Mouse (Mus musculus) heart, adult 2 months (tissue): ENCODE data around the gene Kif3a. TPM values are rescaled to one million over a fixed set of nuclear protein-coding genes. Genes with fewer than 3 reads are reported as not detected.

Experiments
- DNase-seq, 2 experiments: peaks; one replicate each; pipeline ENCODE4 v3.0.0; 2021
- H3K27ac ChIP-seq: fragments of 200-600 bp; 2 replicates; pipeline ENCODE4 v1.8.1; 2022
- H3K27me3 ChIP-seq: fragments of 200-500 bp; 2 replicates; pipeline ENCODE4 v1.6.1; 2012; ENCODE audit warnings: mild to moderate bottlenecking, low read length, inconsistent platforms, mixed read lengths; ENCODE audit not compliant: control insufficient read depth, insufficient read depth
- H3K36me3 ChIP-seq: fragments of 200-500 bp; 2 replicates; pipeline ENCODE4 v1.6.1; 2012; ENCODE audit warnings: low read length, inconsistent platforms; ENCODE audit not compliant: control insufficient read depth, insufficient read depth
- H3K4me1 ChIP-seq: fragments of 200-500 bp; 2 replicates; pipeline ENCODE4 v1.6.1; 2011; ENCODE audit warnings: low read length; ENCODE audit not compliant: control insufficient read depth, insufficient read depth
- H3K4me3 ChIP-seq: fragments of 200-600 bp; 2 replicates; pipeline ENCODE4 v1.8.1; 2022
- H3K79me2 ChIP-seq: fragments of 200-500 bp; replicated peaks from 2 replicates; pipeline ENCODE4 v1.6.1; 2012; ENCODE audit warnings: mild to moderate bottlenecking, inconsistent platforms, low read length, moderate library complexity, mixed read lengths; ENCODE audit not compliant: control insufficient read depth, insufficient read depth
- H3K9ac ChIP-seq: fragments of 200-500 bp; 2 replicates; pipeline ENCODE4 v1.6.1; 2012; ENCODE audit warnings: low read depth, mild to moderate bottlenecking, control low read depth, inconsistent platforms, low read length, mixed read lengths
- CTCF ChIP-seq: fragments of 200-600 bp; IDR thresholded peaks from 2 replicates; pipeline ENCODE4 v1.8.1; 2022; ENCODE audit warnings: antibody characterized with exemption, mild to moderate bottlenecking, moderate library complexity
- EP300 ChIP-seq: fragments of 200-500 bp; IDR thresholded peaks from 2 replicates; pipeline ENCODE4 v1.6.1; 2011; ENCODE audit warnings: low read depth, low read length, control low read depth; ENCODE audit not compliant: insufficient read depth
- POLR2A ChIP-seq: fragments of 200-500 bp; IDR thresholded peaks from 2 replicates; pipeline ENCODE4 v1.6.1; 2011; ENCODE audit warnings: mild to moderate bottlenecking, low read depth, low read length, control low read depth; ENCODE audit not compliant: insufficient read depth
- WGBS: fragments of 180-500 bp; shearing (Covaris S2); methylation state at CpG from one replicate; pipeline ENCODE4 v1.1.7; 2018; 5-methylcytosine and 5-hydroxymethylcytosine counted together
- intact Hi-C: fragments of 180-260 bp; cut with DNase I; formaldehyde crosslinking; loops from one replicate; pipeline ENCODE4 v1.15.1; 2025
- polyA plus RNA-seq: library from polyadenylated mRNA; depleted of rRNA; stranded (reverse); fragments of >200 nt; gene quantifications from 2 replicates; pipeline ENCODE4 v1.2.3, GENCODE M21; 2012
- total RNA-seq, 2 experiments: library from RNA; stranded (reverse); gene quantifications; 2 replicates each; pipeline ENCODE4 v1.2.3; 2021

Gene Kif3a
- total and polyA plus RNA-seq, 3 experiments: 4.9 to 8.2 (median 7.9) TPM

DNA sequence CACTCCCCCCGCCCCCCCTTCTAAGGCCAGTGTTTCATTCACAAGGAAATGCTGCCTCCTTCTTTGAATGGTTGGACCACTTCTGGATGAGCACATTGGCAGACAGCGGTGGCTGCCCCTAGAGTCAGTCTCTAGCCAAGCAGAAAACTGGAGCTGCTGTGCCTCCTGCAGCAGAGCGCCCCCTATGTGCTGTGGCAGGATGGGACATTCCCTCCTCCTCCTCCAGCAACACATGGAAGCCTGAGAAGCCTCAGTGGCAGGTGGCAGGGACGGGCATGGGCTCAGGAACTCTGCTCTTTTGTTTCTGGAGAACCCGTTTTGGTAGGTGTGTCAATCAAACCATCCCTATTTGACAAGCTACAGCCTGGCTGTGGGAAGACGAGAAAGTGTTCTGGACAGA lies 42.3 kb upstream of the Kif3a start:
- H3K4me1 ChIP-seq: peaks cover 40% of the 10 kb centered on the region
- H3K4me3 ChIP-seq: no peak overlapping the region
- intact Hi-C loops: loop anchor here (5.0 kb wide), 2 partner anchors 42 to 53 kb away; partner anchors contain the start of genes Gm9837 and Kif3a
- no peak for TF ChIP-seq EP300
- TF ChIP-seq CTCF: peak; percentile 59
- no peaks in the 10 kb centered on the region; the same call in 1 of the 2 replicates for H3K79me2 ChIP-seq
- H3K27ac ChIP-seq: peak overlapping the region; percentile 53
- no peaks in the 10 kb centered on the region for H3K27me3 ChIP-seq
- no peak overlapping the region for H3K9ac ChIP-seq
- H3K36me3 ChIP-seq: no peaks in the 10 kb centered on the region
- no peak for DNase-seq
- WGBS: 68% methylated on average over 6 of the region's 6 CpGs

DNA sequence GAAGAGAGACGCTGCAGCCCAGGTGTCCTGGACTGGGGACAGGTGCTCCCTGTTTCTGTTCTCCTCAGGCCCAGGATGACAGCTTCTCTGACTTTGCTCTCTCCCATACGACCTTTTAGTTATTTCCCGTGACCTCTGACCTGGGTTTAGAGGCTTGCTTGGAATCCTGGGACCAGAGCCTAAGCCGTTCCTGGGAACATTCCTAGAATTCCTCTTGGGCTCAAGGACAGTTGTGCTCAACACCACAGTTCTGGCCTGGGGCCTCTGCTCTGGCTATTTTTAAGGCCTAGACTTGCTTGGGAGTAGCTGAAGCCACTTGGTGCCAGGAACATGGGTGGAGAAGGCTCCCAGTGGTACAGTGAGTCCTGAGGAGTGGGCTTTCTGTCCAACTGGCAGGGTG lies 41.7 kb upstream of the Kif3a start:
- no peaks in the 10 kb centered on the region for H3K36me3 ChIP-seq
- DNase-seq: peak in 1 of 2 experiments; percentile 69
- TF ChIP-seq EP300 (0 out of 2 replicates have a peak, but pooled peaks have one; percentile 15), CTCF (no peak), POLR2A (no peak)
- H3K27me3 ChIP-seq: no peaks in the 10 kb centered on the region
- no peaks in the 10 kb centered on the region; the same call in 1 of the 2 replicates for H3K79me2 ChIP-seq
- H3K4me1 ChIP-seq: peaks cover 40% of the 10 kb centered on the region
- no peak overlapping the region for H3K9ac ChIP-seq
- WGBS: 43% methylated on average over 4 of the region's 4 CpGs
- no peak overlapping the region for H3K4me3 ChIP-seq
- H3K27ac ChIP-seq: peak overlapping the region; percentile 53
- intact Hi-C loops: loop anchor here (5.0 kb wide), 1 partner anchor 53 kb away; the partner anchor contains the start of gene Gm9837

- TF ChIP-seq POLR2A: no peak
- TF ChIP-seq CTCF: no peak
- no peak for TF ChIP-seq EP300
- H3K79me2 ChIP-seq: peaks cover 2% of the 10 kb centered on the region; the same call in 1 of the 2 replicates
- DNase-seq: no peak
- no peaks in the 10 kb centered on the region for H3K27me3 ChIP-seq
- no peak overlapping the region for H3K9ac ChIP-seq
- no peaks in the 10 kb centered on the region for H3K36me3 ChIP-seq
- intact Hi-C loops: loop anchor here (5.0 kb wide), 1 partner anchor 56 kb away; the partner anchor contains the start of gene Gm9837
- H3K4me3 ChIP-seq: no peak overlapping the region
- 47% methylated on average over 9 of the region's 9 CpGs for WGBS
- H3K4me1 ChIP-seq: peaks cover 29% of the 10 kb centered on the region
- H3K27ac ChIP-seq: peak overlapping the region; percentile 33
Observed at GRCm38 (mm10) chr11:53528397-53529252, 38.6 kb upstream of the Kif3a start.

DNA sequence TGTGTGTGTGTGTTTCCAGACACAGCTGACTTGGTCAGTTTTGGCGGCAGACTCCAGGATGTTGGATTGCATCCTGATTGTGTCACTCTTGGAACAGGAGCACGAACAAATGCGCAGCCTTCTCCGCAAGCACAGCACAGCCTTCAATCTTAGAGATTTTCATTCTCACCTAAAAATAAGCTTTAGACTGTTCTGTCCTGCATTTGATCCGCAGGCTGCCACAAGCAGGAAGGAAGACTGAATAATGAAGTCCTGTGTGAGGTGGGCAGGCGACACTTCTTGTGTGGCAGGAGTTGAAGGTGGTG lies 38.0 kb upstream of the Kif3a start:
- peak overlapping the region; percentile 55 for H3K27ac ChIP-seq
- H3K4me1 ChIP-seq: peaks cover 29% of the 10 kb centered on the region
- no peak for TF ChIP-seq POLR2A
- no peak for TF ChIP-seq CTCF
- TF ChIP-seq EP300: no peak
- 10% methylated on average over 6 of the region's 6 CpGs for WGBS
- H3K27me3 ChIP-seq: no peaks in the 10 kb centered on the region
- H3K4me3 ChIP-seq: no peak overlapping the region
- H3K36me3 ChIP-seq: no peaks in the 10 kb centered on the region
- H3K9ac ChIP-seq: peak overlapping the region; percentile 24
- peak; percentile 75 to 81 for DNase-seq
- intact Hi-C loops: loop anchor here (5.0 kb wide), 1 partner anchor 57 kb away; the partner anchor contains the start of gene Gm9837
- H3K79me2 ChIP-seq: peaks cover 2% of the 10 kb centered on the region; the same call in 1 of the 2 replicates

- peaks cover 24% of the 10 kb centered on the region for H3K4me1 ChIP-seq
- H3K79me2 ChIP-seq: peaks cover 2% of the 10 kb centered on the region; the same call in 1 of the 2 replicates
- no peak overlapping the region for H3K27ac ChIP-seq
- TF ChIP-seq CTCF: no peak
- TF ChIP-seq EP300: no peak
- no peak for TF ChIP-seq POLR2A
- H3K36me3 ChIP-seq: no peaks in the 10 kb centered on the region
- no peak for DNase-seq
- no peak overlapping the region for H3K4me3 ChIP-seq
- WGBS: 78% methylated on average over 9 of the region's 9 CpGs
- H3K27me3 ChIP-seq: no peaks in the 10 kb centered on the region
- H3K9ac ChIP-seq: no peak overlapping the region
- intact Hi-C loops: no loop called here
Observed at GRCm38 (mm10) chr11:53530001-53530400, 37.2 kb upstream of the Kif3a start.

DNA sequence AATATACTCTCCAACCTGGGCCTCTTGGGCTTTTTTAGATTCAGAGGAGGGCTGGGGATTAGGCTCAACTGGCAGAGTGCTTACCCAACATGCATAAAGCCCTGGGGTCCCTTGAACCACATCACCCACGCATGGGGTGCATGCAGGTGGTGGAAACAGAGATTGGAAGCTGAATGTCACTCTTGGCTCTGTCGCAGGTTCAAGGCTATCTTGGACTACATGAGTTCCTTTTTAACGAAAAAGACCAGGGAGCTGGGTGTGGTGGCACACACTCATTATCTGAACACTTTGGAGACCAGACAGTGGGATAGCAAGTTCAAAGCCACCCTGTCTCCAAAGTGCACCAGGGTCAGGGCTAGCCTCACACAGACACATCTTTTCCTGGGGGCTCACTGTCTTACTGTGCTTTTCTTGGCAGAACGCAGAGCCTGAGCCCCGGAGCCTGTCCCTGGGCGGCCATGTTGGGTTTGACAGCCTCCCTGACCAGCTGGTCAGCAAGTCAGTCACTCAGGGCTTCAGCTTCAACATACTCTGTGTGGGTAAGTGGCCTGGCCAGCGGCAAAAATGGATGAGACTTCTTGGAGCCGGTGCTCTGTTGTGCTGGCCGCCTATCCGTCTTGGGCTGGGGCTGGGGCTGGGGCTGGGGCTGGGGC lies 35.5 kb upstream of the Kif3a start:
- TF ChIP-seq POLR2A: no peak
- TF ChIP-seq CTCF: no peak
- TF ChIP-seq EP300: no peak
- intact Hi-C loops: no loop called here
- H3K27ac ChIP-seq: no peak overlapping the region
- DNase-seq: no peak
- no peaks in the 10 kb centered on the region for H3K36me3 ChIP-seq
- H3K9ac ChIP-seq: no peak overlapping the region
- no peaks in the 10 kb centered on the region for H3K27me3 ChIP-seq
- no peak overlapping the region for H3K4me3 ChIP-seq
- H3K79me2 ChIP-seq: 0 out of 2 replicates have a peak, but pooled peaks cover 2% of the 10 kb centered on the region
- H3K4me1 ChIP-seq: peaks cover 14% of the 10 kb centered on the region
- 81% methylated on average over 10 of the region's 10 CpGs for WGBS
